Mouse (Mus musculus) thymus, postnatal 14 days (tissue): ENCODE measurements around the gene H2al1b.
"Not testable (repeated sequence)": the region's sequence is repeated elsewhere in the genome, so short reads cannot be mapped to it uniquely, and the experiment has no call there.

Experiments used
- DNase-seq: peaks from one replicate; pipeline ENCODE4 v3.0.0; 2021

H2al1b gene

DNA sequence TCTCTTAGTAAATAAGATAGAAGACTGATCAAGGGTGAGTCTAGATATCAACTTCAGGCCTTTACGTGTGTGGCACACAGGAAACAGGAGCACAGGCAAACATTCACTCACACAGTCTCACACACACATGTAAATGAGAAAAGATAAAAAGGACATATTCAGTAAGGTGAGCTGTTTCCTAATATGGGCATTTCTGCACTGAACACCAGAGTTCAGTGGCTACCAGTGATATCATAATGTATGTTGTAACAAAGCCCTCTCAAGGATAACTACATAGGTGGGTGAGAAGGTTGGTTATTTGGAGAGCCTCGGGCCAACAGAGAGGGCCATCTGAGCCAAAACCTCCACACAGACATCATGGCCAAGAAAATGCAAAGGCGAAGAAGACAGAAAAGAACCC is at the start of gene H2al1b:
Gene H2al1b, plus strand, starts transcription at position 301 of the 400 bp plus-strand sequence.
- DNase-seq = not testable (repeated sequence)

DNA sequence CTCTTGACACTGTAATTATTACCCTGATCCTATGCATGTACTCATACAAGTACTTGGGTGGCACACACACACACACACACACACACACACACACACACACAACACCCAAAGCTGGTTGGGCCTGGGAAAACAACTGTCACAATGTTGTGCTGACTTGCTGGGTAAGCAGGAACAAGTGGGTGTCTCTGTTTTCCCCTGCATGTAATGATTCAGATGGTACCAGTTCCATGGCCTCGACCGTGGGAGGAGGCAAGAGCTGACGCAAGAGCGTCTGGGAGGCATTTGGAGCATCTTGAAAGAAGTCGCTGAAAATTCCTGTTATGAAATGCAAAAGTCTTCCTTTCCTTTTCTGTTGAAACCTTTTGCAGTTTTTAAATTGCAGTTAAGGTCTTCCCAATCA is 48.2 kb upstream of the H2al1b start:
- DNase-seq = no peak

- no peak for DNase-seq
Observed at GRCm38 (mm10) chrX:11254521-11255207, 47.6 kb upstream of the H2al1b start.

GRCm38 (mm10) chrX:11255564-11256360 is 46.5 kb upstream of the H2al1b start:
- no peak for DNase-seq

GRCm38 (mm10) chrX:11264918-11265317 is 37.3 kb upstream of the H2al1b start:
- DNase-seq = no peak

DNA sequence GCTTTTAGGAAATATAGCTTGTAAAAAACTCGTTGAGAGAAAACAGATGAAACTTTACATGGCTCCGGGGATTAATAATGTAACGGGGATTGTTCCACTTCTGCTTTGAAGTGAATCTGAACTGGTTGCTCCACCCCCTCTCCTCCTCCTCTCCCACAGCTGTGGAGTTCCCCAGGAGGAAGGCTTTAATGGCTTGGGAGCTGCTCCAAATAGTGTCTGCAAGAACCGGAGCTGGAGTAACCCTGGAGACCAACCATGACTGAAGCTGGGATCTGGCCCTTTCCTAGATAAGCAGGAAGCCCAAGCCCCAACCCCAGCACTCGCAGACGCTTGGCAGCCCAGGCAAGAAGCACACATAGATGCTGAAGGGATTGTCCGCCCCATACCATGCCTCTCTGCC is 34.4 kb upstream of the H2al1b start:
- no peak for DNase-seq

- DNase-seq = no peak
Observed at GRCm38 (mm10) chrX:11269074-11269473, 33.2 kb upstream of the H2al1b start.

GRCm38 (mm10) chrX:11273190-11273589 is 29.0 kb upstream of the H2al1b start:
- DNase-seq = no peak

GRCm38 (mm10) chrX:11277083-11277482 is 25.1 kb upstream of the H2al1b start:
- DNase-seq = no peak

- DNase-seq = no peak
Observed at GRCm38 (mm10) chrX:11280741-11281140, 21.5 kb upstream of the H2al1b start.

- DNase-seq = no peak
Observed at GRCm38 (mm10) chrX:11288306-11288882, 13.8 kb upstream of the H2al1b start.

DNA sequence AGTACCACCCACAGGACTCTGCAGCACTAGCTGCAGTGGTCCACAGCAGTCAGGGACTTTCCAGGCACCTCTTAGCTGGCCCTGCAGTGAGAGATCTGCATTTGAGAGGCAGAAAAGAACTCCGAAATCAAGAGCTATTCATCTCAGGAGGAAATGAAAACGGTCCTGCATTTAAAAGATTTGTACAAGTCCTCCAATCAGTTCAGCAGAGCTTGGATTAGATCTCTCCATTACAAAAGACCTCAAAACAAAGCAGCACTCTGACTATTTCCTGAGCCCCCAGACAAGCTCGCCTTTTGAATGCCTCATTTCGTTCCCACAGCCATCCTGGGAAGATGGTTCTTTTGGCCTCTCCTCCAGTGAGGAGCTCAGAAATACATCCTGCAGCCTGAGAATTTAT is 13.0 kb upstream of the H2al1b start:
- DNase-seq = no peak

DNA sequence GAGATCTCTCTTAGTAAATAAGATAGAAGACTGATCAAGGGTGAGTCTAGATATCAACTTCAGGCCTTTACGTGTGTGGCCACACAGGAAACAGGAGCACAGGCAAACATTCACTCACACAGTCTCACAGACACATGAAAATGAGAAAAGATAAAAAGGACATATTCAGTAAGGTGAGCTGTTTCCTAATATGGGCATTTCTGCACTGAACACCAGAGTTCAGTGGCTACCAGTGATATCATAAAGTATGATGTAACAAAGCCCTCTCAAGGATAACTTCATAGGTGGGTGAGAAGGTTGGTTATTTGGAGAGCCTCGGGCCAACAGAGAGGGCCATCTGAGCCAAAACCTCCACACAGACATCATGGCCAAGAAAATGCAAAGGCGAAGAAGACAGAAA is 3.3 kb upstream of the H2al1b start, which contains the start of gene H2al1a:
Gene H2al1a, plus strand, starts transcription at position 301 of the 400 bp plus-strand sequence.
- not testable (repeated sequence) for DNase-seq

- not testable (repeated sequence) for DNase-seq
Observed at GRCm38 (mm10) chrX:11305355-11305754, 3.1 kb downstream of the H2al1b start, which contains the start of gene H2al1c. Gene H2al1c, plus strand, starts transcription at chrX:11305655.

GRCm38 (mm10) chrX:11308524-11308923 is 6.3 kb downstream of the H2al1b start, which contains the start of gene H2al1d:
Gene H2al1d, plus strand, starts transcription at chrX:11308824.
- not testable (repeated sequence) for DNase-seq

DNA sequence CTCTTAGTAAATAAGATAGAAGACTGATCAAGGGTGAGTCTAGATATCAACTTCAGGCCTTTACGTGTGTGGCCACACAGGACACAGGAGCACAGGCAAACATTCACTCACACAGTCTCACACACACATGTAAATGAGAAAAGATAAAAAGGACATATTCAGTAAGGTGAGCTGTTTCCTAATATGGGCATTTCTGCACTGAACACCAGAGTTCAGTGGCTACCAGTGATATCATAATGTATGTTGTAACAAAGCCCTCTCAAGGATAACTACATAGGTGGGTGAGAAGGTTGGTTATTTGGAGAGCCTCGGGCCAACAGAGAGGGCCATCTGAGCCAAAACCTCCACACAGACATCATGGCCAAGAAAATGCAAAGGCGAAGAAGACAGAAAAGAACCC is 9.4 kb downstream of the H2al1b start, which contains the start of gene H2al1e:
Gene H2al1e, plus strand, starts transcription at position 301 of the 400 bp plus-strand sequence.
- not testable (repeated sequence) for DNase-seq

DNA sequence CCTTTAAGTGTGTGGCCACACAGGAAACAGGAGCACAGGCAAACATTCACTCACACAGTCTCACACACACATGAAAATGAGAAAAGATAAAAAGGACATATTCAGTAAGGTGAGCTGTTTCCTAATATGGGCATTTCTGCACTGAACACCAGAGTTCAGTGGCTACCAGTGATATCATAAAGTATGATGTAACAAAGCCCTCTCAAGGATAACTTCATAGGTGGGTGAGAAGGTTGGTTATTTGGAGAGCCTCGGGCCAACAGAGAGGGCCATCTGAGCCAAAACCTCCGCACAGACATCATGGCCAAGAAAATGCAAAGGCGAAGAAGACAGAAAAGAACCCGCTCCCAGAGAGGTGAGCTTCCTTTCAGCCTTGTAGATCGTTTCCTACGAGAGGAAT is 12.6 kb downstream of the H2al1b start, which contains the start of gene H2al1f:
Gene H2al1f, plus strand, starts transcription at position 301 of the 400 bp plus-strand sequence.
- not testable (repeated sequence) for DNase-seq

- not testable (repeated sequence) for DNase-seq
Observed at GRCm38 (mm10) chrX:11317956-11318355, 15.7 kb downstream of the H2al1b start, which contains the start of gene H2al1g. Gene H2al1g, plus strand, starts transcription at chrX:11318256.

- not testable (repeated sequence) for DNase-seq
Observed at GRCm38 (mm10) chrX:11321192-11321591, 19.0 kb downstream of the H2al1b start, which contains the start of gene H2al1h. Gene H2al1h, plus strand, starts transcription at chrX:11321492.

DNA sequence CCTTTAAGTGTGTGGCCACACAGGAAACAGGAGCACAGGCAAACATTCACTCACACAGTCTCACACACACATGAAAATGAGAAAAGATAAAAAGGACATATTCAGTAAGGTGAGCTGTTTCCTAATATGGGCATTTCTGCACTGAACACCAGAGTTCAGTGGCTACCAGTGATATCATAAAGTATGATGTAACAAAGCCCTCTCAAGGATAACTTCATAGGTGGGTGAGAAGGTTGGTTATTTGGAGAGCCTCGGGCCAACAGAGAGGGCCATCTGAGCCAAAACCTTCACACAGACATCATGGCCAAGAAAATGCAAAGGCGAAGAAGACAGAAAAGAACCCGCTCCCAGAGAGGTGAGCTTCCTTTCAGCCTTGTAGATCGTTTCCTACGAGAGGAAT is 22.1 kb downstream of the H2al1b start, which contains the start of gene H2al1i:
Gene H2al1i, plus strand, starts transcription at position 301 of the 400 bp plus-strand sequence.
- not testable (repeated sequence) for DNase-seq

GRCm38 (mm10) chrX:11327522-11327921 is 25.3 kb downstream of the H2al1b start, which contains the start of gene H2al1j:
Gene H2al1j, plus strand, starts transcription at chrX:11327822.
- DNase-seq = not testable (repeated sequence)

DNA sequence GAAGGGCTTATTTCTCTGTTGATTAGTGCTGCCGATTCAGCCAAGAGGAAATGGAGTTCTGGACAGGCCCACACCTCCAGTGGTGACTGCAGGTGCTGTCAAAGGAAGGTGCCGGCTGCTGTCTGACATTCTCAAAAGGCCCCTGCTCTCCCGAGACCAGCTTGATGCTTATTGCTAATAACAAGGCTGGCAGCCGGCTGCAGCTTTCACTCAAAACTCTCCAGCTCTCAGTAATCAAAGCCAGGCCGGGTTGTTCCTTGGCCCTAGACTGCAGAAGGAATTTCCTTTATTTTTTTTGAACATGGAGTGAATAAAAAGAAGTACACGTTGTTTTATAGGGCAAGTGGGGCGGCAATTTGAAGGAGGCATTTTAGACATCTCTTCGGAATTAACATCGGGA is 43.5 kb downstream of the H2al1b start:
- DNase-seq = no peak

DNA sequence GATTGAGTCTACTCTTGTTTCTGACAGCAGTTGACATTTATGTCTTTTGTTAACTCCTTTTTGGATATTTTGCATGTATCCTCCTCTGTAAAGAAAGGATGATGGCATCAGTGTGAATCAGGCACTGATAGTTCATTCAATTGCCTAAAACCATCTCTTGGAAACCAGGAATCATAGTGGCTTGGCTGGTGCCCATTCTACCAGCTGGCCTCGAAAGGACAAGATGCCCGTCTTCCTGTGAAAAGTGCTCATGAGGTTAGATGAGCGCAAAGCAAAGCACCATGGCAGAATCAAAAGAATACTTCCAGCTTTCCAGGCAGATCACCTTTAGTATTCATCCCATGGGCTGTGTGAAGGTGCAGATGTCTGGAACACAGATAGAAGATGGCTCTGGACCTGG is 44.5 kb downstream of the H2al1b start:
- DNase-seq = no peak
